In the genomic region with DNA sequence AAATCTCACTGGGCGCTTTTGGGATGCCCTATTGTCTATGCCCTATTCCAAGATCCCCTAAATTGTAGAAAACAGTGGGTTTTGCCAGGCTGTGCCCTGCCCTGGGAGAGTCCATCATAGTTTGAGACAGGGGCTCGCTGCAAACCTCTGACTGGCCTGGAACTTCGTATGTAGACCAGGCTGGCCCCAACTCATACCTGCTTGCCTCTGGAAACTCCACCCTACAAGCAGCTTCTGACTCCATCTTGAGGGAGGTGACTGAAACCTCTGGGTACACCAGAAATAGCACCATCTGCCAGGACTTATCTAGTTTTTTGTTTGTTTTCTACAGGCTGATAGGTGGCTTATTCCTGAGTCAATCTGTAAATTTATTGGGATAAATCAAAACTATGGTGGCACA, we compare ENCODE assay signal across 8 mouse cellular contexts. TPM values are rescaled to one million over a fixed set of nuclear protein-coding genes. Genes with fewer than 3 reads are reported as not detected.
DNase-seq lines count a peak whose midpoint lies in the region; ATAC-seq and TF ChIP-seq lines count a peak whose summit lies in the region.

No protein-coding gene starts in this region.

- peaks cover 7% of the 10 kb centered on the region; the same call in 1 of the 2 replicates for H3K4me1 ChIP-seq in forebrain, postnatal 0 days (ENCODE audit: insufficient read depth)
- peaks cover 15% of the 10 kb centered on the region for H3K4me1 ChIP-seq in liver, embryonic 15.5 days (replicated peaks)

- H3K27ac ChIP-seq in gastrocnemius, adult 2 months, result no peak overlapping the region; the same call in 1 of the 2 replicates
- no peak overlapping the region for H3K27ac ChIP-seq in forebrain, postnatal 0 days (ENCODE audit: low read depth, low read length)
- H3K27ac ChIP-seq in liver, embryonic 15.5 days (replicated peaks), result no peak overlapping the region

- H3ac ChIP-seq in C2C12 (ENCODE audit: control insufficient read depth, insufficient read length, low read depth), result no peak overlapping the region

- TF ChIP-seq CTCF in gastrocnemius, adult 2 months (IDR thresholded peaks at IDR 0.05), result no peak
- no peak for TF ChIP-seq CTCF in C2C12 (IDR thresholded peaks at IDR 0.05; ENCODE audit: control insufficient read depth, insufficient read depth, insufficient read length)
- no peak for TF ChIP-seq CTCF in forebrain, postnatal 0 days (IDR thresholded peaks at IDR 0.05; ENCODE audit: low read depth)

- peak overlapping the region; percentile 85; the same call in 1 of the 2 replicates for H3K9ac ChIP-seq in forebrain, postnatal 0 days
- no peak overlapping the region for H3K9ac ChIP-seq in liver, embryonic 15.5 days

- H3K9me3 ChIP-seq in forebrain, postnatal 0 days (ENCODE audit: low read length), result no peaks in the 10 kb centered on the region
- no peaks in the 10 kb centered on the region for H3K9me3 ChIP-seq in liver, embryonic 15.5 days (replicated peaks)

- peak overlapping the region; percentile 90 for H3K4me2 ChIP-seq in forebrain, postnatal 0 days (ENCODE audit: low read depth)
- peak overlapping the region; percentile 80 for H3K4me2 ChIP-seq in liver, embryonic 15.5 days

- no peaks in the 10 kb centered on the region for H3K27me3 ChIP-seq in C2C12 (ENCODE audit: control insufficient read depth, insufficient read depth, insufficient read length)
- H3K27me3 ChIP-seq in forebrain, postnatal 0 days (ENCODE audit: insufficient read depth, low read length), result no peaks in the 10 kb centered on the region
- 0 out of 2 replicates have a peak, but pooled peaks cover 3% of the 10 kb centered on the region for H3K27me3 ChIP-seq in liver, embryonic 15.5 days

- H3K36me3 ChIP-seq in C2C12 (ENCODE audit: control insufficient read depth, insufficient read depth), result peaks cover 25% of the 10 kb centered on the region
- H3K36me3 ChIP-seq in forebrain, postnatal 0 days (ENCODE audit: insufficient read depth), result peaks cover 22% of the 10 kb centered on the region
- peaks cover 23% of the 10 kb centered on the region for H3K36me3 ChIP-seq in liver, embryonic 15.5 days (replicated peaks)

- intact Hi-C loops in gastrocnemius, adult 2 months (cut with DNase I), result loop anchor here (2.0 kb wide), 1 partner anchor 19 kb away; the partner anchor contains the start of gene Bdp1
- intact Hi-C loops in gastrocnemius, postnatal 14 days (cut with DNase I; ENCODE audit: low total_unique reads), result no loop called here
- intact Hi-C loops in gastrocnemius, postnatal 36 days (cut with DNase I), result no loop called here

- H3K4me3 ChIP-seq in gastrocnemius, adult 2 months, result peak overlapping the region; percentile 99
- peak overlapping the region; percentile 86 for H3K4me3 ChIP-seq in C2C12 (ENCODE audit: insufficient read depth, poor library complexity, severe bottlenecking)
- H3K4me3 ChIP-seq in forebrain, postnatal 0 days (ENCODE audit: low read depth, low read length), result peak overlapping the region; percentile 93
- peak overlapping the region; percentile 95 for H3K4me3 ChIP-seq in liver, embryonic 15.5 days (replicated peaks)

- no peak for DNase-seq in gastrocnemius, adult 2 months
- no peak for DNase-seq in gastrocnemius, postnatal 14 days
- DNase-seq in forebrain, postnatal 0 days, result no peak
- no peak for DNase-seq in frontal cortex, postnatal 25 days (ENCODE audit: low spot score in 2 of 2)
- no peak for DNase-seq in layer of hippocampus, adult 9-10 months (ENCODE audit: low spot score)
- DNase-seq in gastrocnemius, postnatal 36 days, result no peak

- peaks cover 16% of the 10 kb centered on the region for H3K79me3 ChIP-seq in C2C12 (ENCODE audit: low read depth)

- WGBS in forebrain, postnatal 0 days, result 86% methylated on average over 3 of the region's 3 CpGs
- WGBS in liver, embryonic 15.5 days (ENCODE audit: insufficient replicate concordance), result 69% methylated on average over 3 of the region's 3 CpGs

- H3K79me2 ChIP-seq in C2C12 (ENCODE audit: control insufficient read depth, insufficient read depth), result peaks cover 22% of the 10 kb centered on the region

- no peak for ATAC-seq in forebrain, postnatal 0 days
- no peak for ATAC-seq in liver, embryonic 15.5 days (ENCODE audit: insufficient read depth)

TF ChIP-seq in C2C12, 6 proteins besides CTCF, POLR2A, EP300 and RAD21:
- TF ChIP-seq FOSL1 (IDR thresholded peaks at IDR 0.05; ENCODE audit: insufficient read depth, low read length, poor library complexity, severe bottlenecking) (no peak), CEBPB (IDR thresholded peaks at IDR 0.05; ENCODE audit: low read depth) (no peak), MAX (IDR thresholded peaks at IDR 0.05) (no peak), USF1 (IDR thresholded peaks at IDR 0.05; ENCODE audit: low read depth) (no peak), MYOD1 (IDR thresholded peaks at IDR 0.05; ENCODE audit: control insufficient read depth, insufficient read length, low read depth) (no peak), MYOG (IDR thresholded peaks at IDR 0.05; ENCODE audit: control insufficient read depth, extremely low read depth, insufficient read length) (no peak)

RNA-seq across cellular contexts. Expression of gene Smn1, which starts 0.7 kb away (rescaled TPM):
- 10 to 100 TPM; 13.1 to 15.6 TPM for total RNA-seq in gastrocnemius, adult 2 months (2021)
- total RNA-seq in gastrocnemius, postnatal 14 days (2021), result 10 to 100 TPM; 16.6 to 16.9 TPM
- 72.8 TPM for polyA plus RNA-seq in C2C12 (2012; fragmentation: generic; extraction: Trizol)
- 31.4 and 38.9 TPM in 2 replicates for total RNA-seq in forebrain, postnatal 0 days (2014; rRNA removed)
- 51.8 and 57.1 TPM in 2 replicates for polyA plus RNA-seq in forebrain, postnatal 0 days (2015; fragmentation: Nextera tagmentation; extraction: Ambion mirVana)
- 17.5 and 18.0 TPM in 2 replicates for polyA plus RNA-seq in liver, embryonic 15.5 days (2015; fragmentation: Nextera tagmentation; extraction: Ambion mirVana)
- 10 to 100 TPM; 12.2 to 15.2 TPM for total RNA-seq in gastrocnemius, postnatal 36 days (2021)

RNA-seq across cellular contexts. Expression of gene Serf1, which starts 16.2 kb away (rescaled TPM):
- total RNA-seq in gastrocnemius, adult 2 months (2021), result 1 to 10 TPM; 7.6 to 8.7 TPM
- total RNA-seq in gastrocnemius, postnatal 14 days (2021), result 10 to 100 TPM; 11.0 to 12.7 TPM
- polyA plus RNA-seq in C2C12 (2012; fragmentation: generic; extraction: Trizol), result 30.0 TPM
- total RNA-seq in forebrain, postnatal 0 days (2014; rRNA removed), result 157 and 264 TPM in 2 replicates
- 388 and 523 TPM in 2 replicates for polyA plus RNA-seq in forebrain, postnatal 0 days (2015; fragmentation: Nextera tagmentation; extraction: Ambion mirVana)
- 13.8 and 15.0 TPM in 2 replicates for polyA plus RNA-seq in liver, embryonic 15.5 days (2015; fragmentation: Nextera tagmentation; extraction: Ambion mirVana)
- total RNA-seq in gastrocnemius, postnatal 36 days (2021), result 1 to 10 TPM; 6.6 to 7.9 TPM

RNA-seq across cellular contexts. Expression of gene Bdp1, which starts 20.1 kb away (rescaled TPM):
- total RNA-seq in gastrocnemius, adult 2 months (2021), result 10 to 100 TPM; 16.4 to 20.0 TPM
- total RNA-seq in gastrocnemius, postnatal 14 days (2021), result 10 to 100 TPM; 11.7 to 12.1 TPM
- polyA plus RNA-seq in C2C12 (2012; fragmentation: generic; extraction: Trizol), result 3.0 TPM
- 23.9 and 32.1 TPM in 2 replicates for total RNA-seq in forebrain, postnatal 0 days (2014; rRNA removed)
- 10.6 and 19.1 TPM in 2 replicates for polyA plus RNA-seq in forebrain, postnatal 0 days (2015; fragmentation: Nextera tagmentation; extraction: Ambion mirVana)
- 12.0 and 14.2 TPM in 2 replicates for polyA plus RNA-seq in liver, embryonic 15.5 days (2015; fragmentation: Nextera tagmentation; extraction: Ambion mirVana)
- total RNA-seq in gastrocnemius, postnatal 36 days (2021), result 10 to 100 TPM; 12.8 to 16.4 TPM

Comparison
In these comparisons a context has a peak if more than half of its experiments do, and no peak if none do; other contexts are left out.
1. RNA of gene Serf1, which starts 16.2 kb away (total RNA-seq): 157 to 264 TPM in forebrain, postnatal 0 days; 11.0 to 12.7 TPM in gastrocnemius, postnatal 14 days, 7.6 to 8.7 TPM in gastrocnemius, adult 2 months and 6.6 to 7.9 TPM in gastrocnemius, postnatal 36 days; every median in the first group is over 10 times any median in the second.
2. Peak in every context shown above with its lines, with median percentiles within 50 percentile points of each other: H3K4me3 ChIP-seq.